Comparison of ENCODE assay signal across 17 mouse cellular contexts in genomic region chr1:40479505-40479923, GRCm38 (mm10). TPM values are rescaled to one million over a fixed set of nuclear protein-coding genes. Genes with fewer than 3 reads are reported as not detected.
DNase-seq lines count a peak whose midpoint lies in the region; ATAC-seq and TF ChIP-seq lines count a peak whose summit lies in the region.
"Had no signal": no experiment of that assay in that cellular context is flagged by ENCODE, and none has a peak within 500 bp of the region (broad histone marks: within the 10 kb centered on the region; RNA-seq: fewer than 3 reads in every experiment).

No protein-coding gene starts in this region.

- no peak for TF ChIP-seq CTCF in midbrain, postnatal 0 days (IDR thresholded peaks at IDR 0.05)

- no peaks in the 10 kb centered on the region for H3K36me3 ChIP-seq in midbrain, postnatal 0 days (ENCODE audit: insufficient read depth, low read length)
- H3K36me3 ChIP-seq: forebrain, embryonic 15.5 days; stomach, embryonic 15.5 days had no signal

- no peak overlapping the region for H3K4me2 ChIP-seq in midbrain, postnatal 0 days (ENCODE audit: low read depth, low read length, poor library complexity, severe bottlenecking)
- H3K4me2 ChIP-seq: forebrain, embryonic 15.5 days; stomach, embryonic 15.5 days had no signal

- H3K4me3 ChIP-seq in midbrain, postnatal 0 days (ENCODE audit: low read depth, low read length) = no peak overlapping the region
- H3K4me3 ChIP-seq: forebrain, embryonic 15.5 days; gastrocnemius, adult 2 months; left cerebral cortex, adult 2 months; stomach, embryonic 15.5 days had no signal

- H3K9ac ChIP-seq in midbrain, postnatal 0 days (replicated peaks; ENCODE audit: low read length, poor library complexity, severe bottlenecking) = no peak overlapping the region
- H3K9ac ChIP-seq: forebrain, embryonic 15.5 days; stomach, embryonic 15.5 days had no signal

- DNase-seq in 416B (ENCODE audit: low read depth) = peak; percentile 54
- DNase-seq in CD4-positive helper T cell, adult 2 months (ENCODE audit: low read depth, low spot score) = peak; percentile 85
- peak; percentile 76 to 83 for DNase-seq in natural killer cell, adult 2 months (ENCODE audit: low spot score in 2 of 2)
- DNase-seq in cerebellum, postnatal 25 days = no peak
- DNase-seq in midbrain, postnatal 0 days (ENCODE audit: low spot score) = no peak
- no peak for DNase-seq in left cerebral cortex, postnatal 36 days (ENCODE audit: low spot score in 2 of 2)
- DNase-seq in urinary bladder, postnatal 4 days (ENCODE audit: low spot score in 2 of 2) = no peak
- DNase-seq: adrenal gland, postnatal 25 days; gastrocnemius, adult 2 months; heart, postnatal 36 days; lung, adult 2 months; right cerebral cortex, postnatal 25 days had no signal

- intact Hi-C loops in left cerebral cortex, postnatal 36 days (cut with DNase I) = no loop called here

- no peaks in the 10 kb centered on the region for H3K4me1 ChIP-seq in midbrain, postnatal 0 days (ENCODE audit: insufficient read depth, low read length)
- H3K4me1 ChIP-seq: forebrain, embryonic 15.5 days; stomach, embryonic 15.5 days had no signal

- no peaks in the 10 kb centered on the region for H3K9me3 ChIP-seq in midbrain, postnatal 0 days (ENCODE audit: low read length)
- H3K9me3 ChIP-seq: forebrain, embryonic 15.5 days; stomach, embryonic 15.5 days had no signal

- no peak overlapping the region for H3K27ac ChIP-seq in midbrain, postnatal 0 days (ENCODE audit: low read depth, low read length)
- H3K27ac ChIP-seq: forebrain, embryonic 15.5 days; gastrocnemius, adult 2 months; left cerebral cortex, adult 2 months; stomach, embryonic 15.5 days had no signal

- peak; percentile 36 for ATAC-seq in granulocyte monocyte progenitor cell, adult 5-6 weeks (replicated peaks; ENCODE audit: poor library complexity, severe bottlenecking)
- no peak for ATAC-seq in midbrain, postnatal 0 days (ENCODE audit: low FRiP score)
- ATAC-seq: forebrain, embryonic 15.5 days had no signal

- 88% methylated on average over 6 of the region's 6 CpGs for WGBS in midbrain, postnatal 0 days

- no peaks in the 10 kb centered on the region for H3K27me3 ChIP-seq in midbrain, postnatal 0 days (ENCODE audit: insufficient read depth, low read length)
- H3K27me3 ChIP-seq: forebrain, embryonic 15.5 days; stomach, embryonic 15.5 days had no signal

RNA-seq across cellular contexts. Expression of gene Il18r1, which starts 14.2 kb away (rescaled TPM):
- total RNA-seq in granulocyte monocyte progenitor cell, adult 5-6 weeks (2014; fragmentation: Nextera tagmentation) = 2.8 TPM in 1 of 2 replicates, not detected in the other
- 0.82 and 1.6 TPM in 2 replicates for total RNA-seq in granulocyte monocyte progenitor cell, adult 5-6 weeks (2017)
- not detected in 2 replicates for total RNA-seq in midbrain, postnatal 0 days (2014; rRNA removed)
- polyA plus RNA-seq in midbrain, postnatal 0 days (2015; fragmentation: Nextera tagmentation; extraction: Ambion mirVana) = 0.05 TPM in 1 of 2 replicates, not detected in the other
- under 1 TPM in 1 of 2 experiments, not detected in 1; 0.09 TPM for total RNA-seq in left cerebral cortex, postnatal 36 days (2021)
- total RNA-seq: adrenal gland, postnatal 25 days; ES-E14; left cerebral cortex, adult 2 months had no signal
- polyA plus RNA-seq: forebrain, embryonic 15.5 days had no signal

RNA-seq across cellular contexts. Expression of gene Il18rap, which starts 35.6 kb away (rescaled TPM):
- total RNA-seq in granulocyte monocyte progenitor cell, adult 5-6 weeks (2014; fragmentation: Nextera tagmentation) = 7.3 and 8.7 TPM in 2 replicates
- 9.0 and 15.9 TPM in 2 replicates for total RNA-seq in granulocyte monocyte progenitor cell, adult 5-6 weeks (2017)
- 0.11 TPM in 1 of 2 replicates, not detected in the other for total RNA-seq in midbrain, postnatal 0 days (2014; rRNA removed)
- polyA plus RNA-seq in midbrain, postnatal 0 days (2015; fragmentation: Nextera tagmentation; extraction: Ambion mirVana) = 0.09 and 0.12 TPM in 2 replicates
- total RNA-seq in left cerebral cortex, postnatal 36 days (2021) = not detected
- total RNA-seq: gastrocnemius, adult 2 months; heart, postnatal 36 days had no signal

RNA-seq across cellular contexts. Expression of gene Il1rl1, which starts 50.1 kb away (rescaled TPM):
- 1.1 and 3.3 TPM in 2 replicates for total RNA-seq in granulocyte monocyte progenitor cell, adult 5-6 weeks (2014; fragmentation: Nextera tagmentation)
- 2.0 and 2.1 TPM in 2 replicates for total RNA-seq in granulocyte monocyte progenitor cell, adult 5-6 weeks (2017)
- 0.09 and 0.33 TPM in 2 replicates for total RNA-seq in midbrain, postnatal 0 days (2014; rRNA removed)
- 0.04 and 0.20 TPM in 2 replicates for polyA plus RNA-seq in midbrain, postnatal 0 days (2015; fragmentation: Nextera tagmentation; extraction: Ambion mirVana)
- total RNA-seq in left cerebral cortex, postnatal 36 days (2021) = under 1 TPM; 0.35 to 0.48 TPM
- total RNA-seq: ES-E14 had no signal
- polyA plus RNA-seq: forebrain, embryonic 15.5 days had no signal

Comparison
In these comparisons a context has a peak if more than half of its experiments do, and no peak if none do; other contexts are left out.
1. DNase-seq: peak in 416B (single experiment), CD4-positive helper T cell, adult 2 months (single experiment) and natural killer cell, adult 2 months (2 of 2); none in cerebellum, postnatal 25 days (0 of 2), midbrain, postnatal 0 days (single experiment), left cerebral cortex, postnatal 36 days (0 of 2) and urinary bladder, postnatal 4 days (0 of 2).